Mouse (Mus musculus): ENCODE measurements around the gene Agmat.

DNA sequence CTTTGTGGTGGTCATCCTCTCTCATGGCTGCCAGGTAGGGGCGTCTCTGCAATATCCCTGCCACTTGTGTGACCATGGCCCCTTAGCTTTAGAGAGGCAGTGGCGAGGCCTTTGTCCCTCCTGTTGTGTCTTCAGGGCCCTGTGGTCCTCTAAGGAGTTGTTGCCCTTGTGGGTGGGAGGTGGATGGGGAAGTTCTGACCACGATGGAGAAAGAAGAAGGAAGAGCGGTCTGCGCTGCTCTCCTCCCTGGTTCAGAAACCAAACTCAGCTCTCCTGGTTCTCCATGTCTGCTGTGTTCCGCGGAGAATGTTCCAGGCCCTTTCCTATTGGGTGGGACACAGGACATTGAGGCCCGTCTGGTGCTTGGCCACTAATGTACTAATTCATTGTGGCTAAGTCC, 59.4 kb downstream of the Agmat start:
- no peak for TF ChIP-seq POLR2A (IDR thresholded peaks at IDR 0.05; ENCODE audit: extremely low read depth, insufficient read depth, low read length)
- no peak for TF ChIP-seq CTCF (IDR thresholded peaks at IDR 0.05; ENCODE audit: extremely low read depth, insufficient read depth, low read length)
